Mouse (Mus musculus): ENCODE results near the gene Rgs17. TPM values are rescaled to one million over a fixed set of nuclear protein-coding genes. Genes with fewer than 3 reads are reported as not detected.

Gene Rgs17
- polyA plus RNA-seq, 1 experiment: 18.7 TPM

- H3K27me3 ChIP-seq (ENCODE audit: control insufficient read depth, insufficient read depth, low read length): no peaks in the 10 kb centered on the region
- DNase-seq: peak; percentile 95 to 97
- peak overlapping the region; percentile 79 for H3K4me3 ChIP-seq (replicated peaks; ENCODE audit: insufficient read depth, low read depth, low read length)
- no peaks in the 10 kb centered on the region; the same call in none of the 2 replicates for H3K4me1 ChIP-seq (ENCODE audit: control insufficient read depth, insufficient read depth, low read length)
- under 1% methylated on average over 43 of the region's 43 CpGs for WGBS
- H3K27ac ChIP-seq (ENCODE audit: insufficient read depth, low read length): peak overlapping the region; percentile 72
- TF ChIP-seq POLR2A (IDR thresholded peaks at IDR 0.05; ENCODE audit: borderline replicate concordance, insufficient read depth, low read length) (peak; percentile 67; the same call in 1 of the 2 replicates), CTCF (IDR thresholded peaks at IDR 0.05; ENCODE audit: borderline replicate concordance, insufficient read depth, low read depth, low read length) (no peak)
Measured at GRCm38 (mm10) chr10:5805731-5806307, 116.4 kb downstream of the Rgs17 start.

- Histone ChIP-seq H3K27me3 (ENCODE audit: control insufficient read depth, insufficient read depth, low read length) (no peaks in the 10 kb centered on the region), H3K27ac (ENCODE audit: insufficient read depth, low read length) (peak within 1 kb of the TSS; percentile 72), H3K4me3 (replicated peaks; ENCODE audit: insufficient read depth, low read depth, low read length) (peak within 1 kb of the TSS; percentile 79), H3K4me1 (ENCODE audit: control insufficient read depth, insufficient read depth, low read length) (no peaks in the 10 kb centered on the region; the same call in none of the 2 replicates)
- peak; percentile 98 to 99 for DNase-seq
- TF ChIP-seq CTCF (IDR thresholded peaks at IDR 0.05; ENCODE audit: borderline replicate concordance, insufficient read depth, low read depth, low read length) (no peak), POLR2A (IDR thresholded peaks at IDR 0.05; ENCODE audit: borderline replicate concordance, insufficient read depth, low read length) (no peak)
- WGBS: under 1% methylated on average over 41 of the region's 42 CpGs
Measured at GRCm38 (mm10) chr10:5805243-5805730, 116.9 kb downstream of the Rgs17 start, which contains the start of gene Fbxo5. TSS of gene Fbxo5 (minus strand) at chr10:5805600.

DNA sequence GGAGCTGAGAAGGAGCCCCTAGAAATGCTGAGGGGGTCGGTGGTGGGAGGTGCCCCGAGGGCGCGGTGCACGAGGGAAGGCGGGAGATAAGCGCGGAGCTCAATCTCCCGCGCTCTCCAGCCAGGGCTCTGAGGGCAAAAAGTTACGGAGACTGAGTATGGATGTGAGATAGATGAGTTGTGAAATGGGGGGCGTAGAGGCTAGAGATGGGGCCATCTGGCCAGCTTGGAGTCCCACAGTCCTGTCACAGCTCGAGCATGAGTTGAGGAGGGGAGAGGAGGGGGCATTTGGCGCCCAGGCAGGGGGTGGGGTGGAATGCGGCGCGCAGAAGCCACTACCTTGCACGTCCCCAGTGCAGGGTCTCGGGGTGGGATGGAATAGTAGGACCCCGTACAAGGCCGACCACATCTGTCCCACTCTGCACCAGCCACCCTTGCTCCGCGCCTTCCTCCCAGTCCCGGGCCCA lies 117.5 kb downstream of the Rgs17 start:
- Histone ChIP-seq H3K27me3 (ENCODE audit: control insufficient read depth, insufficient read depth, low read length) (no peaks in the 10 kb centered on the region), H3K4me3 (replicated peaks; ENCODE audit: insufficient read depth, low read depth, low read length) (peak overlapping the region; percentile 56), H3K27ac (ENCODE audit: insufficient read depth, low read length) (no peak overlapping the region), H3K4me1 (ENCODE audit: control insufficient read depth, insufficient read depth, low read length) (no peaks in the 10 kb centered on the region; the same call in none of the 2 replicates)
- peak in 1 of 2 experiments; percentile 23 for DNase-seq
- 1% methylated on average over 24 of the region's 24 CpGs for WGBS
- TF ChIP-seq POLR2A (IDR thresholded peaks at IDR 0.05; ENCODE audit: borderline replicate concordance, insufficient read depth, low read length) (no peak), CTCF (IDR thresholded peaks at IDR 0.05; ENCODE audit: borderline replicate concordance, insufficient read depth, low read depth, low read length) (no peak)

GRCm38 (mm10) chr10:5803739-5804138 lies 118.5 kb downstream of the Rgs17 start:
- no peak overlapping the region for H3K4me3 ChIP-seq (replicated peaks; ENCODE audit: insufficient read depth, low read depth, low read length)

DNA sequence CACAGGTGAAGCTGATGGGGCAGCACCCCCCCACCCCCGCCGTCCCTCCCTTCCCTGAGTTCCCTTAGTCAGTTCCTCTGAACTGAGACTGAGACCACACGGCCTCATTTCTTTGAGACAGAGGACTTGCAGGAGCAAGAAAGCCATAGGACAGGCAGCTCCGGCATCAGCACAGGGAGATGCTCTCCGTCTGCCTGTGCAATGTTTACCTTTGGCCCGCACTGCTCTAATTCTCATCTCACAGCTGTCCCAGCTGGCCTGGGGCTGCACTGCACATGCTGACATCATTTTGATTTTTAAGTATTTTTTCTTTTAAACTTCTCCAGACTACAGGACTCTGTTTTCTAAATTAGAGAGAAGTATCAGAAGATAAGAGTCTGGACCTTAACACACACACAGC lies 119.3 kb downstream of the Rgs17 start:
- Histone ChIP-seq H3K27me3 (ENCODE audit: control insufficient read depth, insufficient read depth, low read length) (no peaks in the 10 kb centered on the region), H3K4me3 (replicated peaks; ENCODE audit: insufficient read depth, low read depth, low read length) (no peak overlapping the region), H3K27ac (ENCODE audit: insufficient read depth, low read length) (no peak overlapping the region), H3K4me1 (ENCODE audit: control insufficient read depth, insufficient read depth, low read length) (no peaks in the 10 kb centered on the region; the same call in none of the 2 replicates)
- TF ChIP-seq CTCF (IDR thresholded peaks at IDR 0.05; ENCODE audit: borderline replicate concordance, insufficient read depth, low read depth, low read length) (no peak), POLR2A (IDR thresholded peaks at IDR 0.05; ENCODE audit: borderline replicate concordance, insufficient read depth, low read length) (no peak)
- WGBS: 21% methylated on average over 6 of the region's 6 CpGs
- no peak for DNase-seq

More at GRCm38 (mm10) chr10:5803739-5804138, 118.5 kb downstream of the Rgs17 start:
- Histone ChIP-seq H3K27ac (ENCODE audit: insufficient read depth, low read length) (no peak overlapping the region), H3K27me3 (ENCODE audit: control insufficient read depth, insufficient read depth, low read length) (no peaks in the 10 kb centered on the region), H3K4me1 (ENCODE audit: control insufficient read depth, insufficient read depth, low read length) (no peaks in the 10 kb centered on the region; the same call in none of the 2 replicates)
- DNase-seq: no peak
- TF ChIP-seq CTCF (IDR thresholded peaks at IDR 0.05; ENCODE audit: borderline replicate concordance, insufficient read depth, low read depth, low read length) (no peak), POLR2A (IDR thresholded peaks at IDR 0.05; ENCODE audit: borderline replicate concordance, insufficient read depth, low read length) (no peak)
- 22% methylated on average over 1 of the region's 1 CpGs for WGBS

GRCm38 (mm10) chr10:5800490-5800889 lies 121.7 kb downstream of the Rgs17 start:
- TF ChIP-seq POLR2A (IDR thresholded peaks at IDR 0.05; ENCODE audit: borderline replicate concordance, insufficient read depth, low read length) (no peak), CTCF (IDR thresholded peaks at IDR 0.05; ENCODE audit: borderline replicate concordance, insufficient read depth, low read depth, low read length) (no peak; the same call in 1 of the 2 replicates)
- H3K27ac ChIP-seq (ENCODE audit: insufficient read depth, low read length): no peak overlapping the region
- no peak for DNase-seq
- WGBS: 93% methylated on average over 1 of the region's 1 CpGs
- no peak overlapping the region for H3K4me3 ChIP-seq (replicated peaks; ENCODE audit: insufficient read depth, low read depth, low read length)
- H3K4me1 ChIP-seq (ENCODE audit: control insufficient read depth, insufficient read depth, low read length): no peaks in the 10 kb centered on the region; the same call in 1 of the 2 replicates
- H3K27me3 ChIP-seq (ENCODE audit: control insufficient read depth, insufficient read depth, low read length): no peaks in the 10 kb centered on the region

GRCm38 (mm10) chr10:5798069-5798468 lies 124.1 kb downstream of the Rgs17 start:
- WGBS: 89% methylated on average over 4 of the region's 4 CpGs
- H3K4me3 ChIP-seq (replicated peaks; ENCODE audit: insufficient read depth, low read depth, low read length): no peak overlapping the region
- no peaks in the 10 kb centered on the region; the same call in 1 of the 2 replicates for H3K4me1 ChIP-seq (ENCODE audit: control insufficient read depth, insufficient read depth, low read length)
- TF ChIP-seq POLR2A (IDR thresholded peaks at IDR 0.05; ENCODE audit: borderline replicate concordance, insufficient read depth, low read length): no peak
- TF ChIP-seq CTCF (IDR thresholded peaks at IDR 0.05; ENCODE audit: borderline replicate concordance, insufficient read depth, low read depth, low read length): no peak
- H3K27me3 ChIP-seq (ENCODE audit: control insufficient read depth, insufficient read depth, low read length): no peaks in the 10 kb centered on the region
- no peak for DNase-seq
- no peak overlapping the region for H3K27ac ChIP-seq (ENCODE audit: insufficient read depth, low read length)

DNA sequence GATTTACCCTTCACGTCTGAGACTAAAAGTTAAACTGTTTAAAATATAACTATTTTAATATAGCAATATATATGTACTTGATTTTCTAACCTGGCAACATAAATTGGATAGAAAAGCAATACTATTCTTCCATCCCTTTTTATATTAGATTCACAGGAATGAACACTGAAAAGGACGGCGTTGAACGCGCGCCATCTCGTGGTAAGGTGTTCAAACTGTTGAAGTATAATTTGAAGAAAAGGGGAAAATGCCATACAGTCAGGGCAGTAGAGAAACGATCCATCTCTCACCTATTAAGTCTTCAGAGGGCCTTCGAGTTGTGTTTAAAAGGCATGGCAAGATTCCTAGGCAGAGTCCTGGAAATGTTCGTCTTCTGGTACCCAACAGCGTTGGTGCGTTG lies 131.5 kb downstream of the Rgs17 start:
- H3K27ac ChIP-seq (ENCODE audit: insufficient read depth, low read length): no peak overlapping the region
- peak; percentile 29 to 54 for DNase-seq
- WGBS: 20% methylated on average over 12 of the region's 12 CpGs
- no peak overlapping the region for H3K4me3 ChIP-seq (replicated peaks; ENCODE audit: insufficient read depth, low read depth, low read length)
- H3K27me3 ChIP-seq (ENCODE audit: control insufficient read depth, insufficient read depth, low read length): no peaks in the 10 kb centered on the region
- no peaks in the 10 kb centered on the region for H3K4me1 ChIP-seq (ENCODE audit: control insufficient read depth, insufficient read depth, low read length)
- TF ChIP-seq POLR2A (IDR thresholded peaks at IDR 0.05; ENCODE audit: borderline replicate concordance, insufficient read depth, low read length): no peak
- peak; percentile 71 for TF ChIP-seq CTCF (IDR thresholded peaks at IDR 0.05; ENCODE audit: borderline replicate concordance, insufficient read depth, low read depth, low read length)

Data from cerebellum, adult 2 months (tissue).